Mouse (Mus musculus): Measurements from ENCODE around the gene Rgl1. TPM values are rescaled to one million over a fixed set of nuclear protein-coding genes. Genes with fewer than 3 reads are reported as not detected.

Gene Rgl1
- polyA plus RNA-seq, 1 experiment: 11.9 TPM

GRCm38 (mm10) chr1:152623375-152624270, 142.5 kb downstream of the Rgl1 start:
- Histone ChIP-seq H3K27ac (ENCODE audit: insufficient read depth, low read depth, low read length) (0 out of 2 replicates have a peak overlapping the region, but pooled peaks have one; percentile 1), H3K4me1 (ENCODE audit: control insufficient read depth, insufficient read depth, low read length) (peaks cover 34% of the 10 kb centered on the region), H3K4me3 (ENCODE audit: insufficient read depth, low read length) (peak overlapping the region; percentile 87)
- TF ChIP-seq CTCF (IDR thresholded peaks at IDR 0.05; ENCODE audit: low read depth, low read length) (no peak), POLR2A (IDR thresholded peaks at IDR 0.05; ENCODE audit: borderline replicate concordance, low read depth, low read length) (no peak)

GRCm38 (mm10) chr1:152622765-152623211, 143.4 kb downstream of the Rgl1 start:
- H3K4me3 ChIP-seq (ENCODE audit: insufficient read depth, low read length): peak overlapping the region; percentile 87
- TF ChIP-seq POLR2A (IDR thresholded peaks at IDR 0.05; ENCODE audit: borderline replicate concordance, low read depth, low read length): no peak
- H3K4me1 ChIP-seq (ENCODE audit: control insufficient read depth, insufficient read depth, low read length): peaks cover 37% of the 10 kb centered on the region
- no peak overlapping the region for H3K27ac ChIP-seq (ENCODE audit: insufficient read depth, low read depth, low read length)

- H3K4me1 ChIP-seq (ENCODE audit: control insufficient read depth, insufficient read depth, low read length): peaks cover 48% of the 10 kb centered on the region
- H3K4me3 ChIP-seq (ENCODE audit: insufficient read depth, low read length): no peak overlapping the region
- TF ChIP-seq CTCF (IDR thresholded peaks at IDR 0.05; ENCODE audit: low read depth, low read length) (no peak), POLR2A (IDR thresholded peaks at IDR 0.05; ENCODE audit: borderline replicate concordance, low read depth, low read length) (no peak)
- no peak overlapping the region for H3K27ac ChIP-seq (ENCODE audit: insufficient read depth, low read depth, low read length)
Observed at GRCm38 (mm10) chr1:152621624-152622023, 144.5 kb downstream of the Rgl1 start.

- H3K27ac ChIP-seq (ENCODE audit: insufficient read depth, low read depth, low read length): no peak overlapping the region
- peaks cover 59% of the 10 kb centered on the region for H3K4me1 ChIP-seq (ENCODE audit: control insufficient read depth, insufficient read depth, low read length)
- TF ChIP-seq CTCF (IDR thresholded peaks at IDR 0.05; ENCODE audit: low read depth, low read length) (no peak), POLR2A (IDR thresholded peaks at IDR 0.05; ENCODE audit: borderline replicate concordance, low read depth, low read length) (no peak)
Observed at GRCm38 (mm10) chr1:152619396-152619795, 146.8 kb downstream of the Rgl1 start.

DNA sequence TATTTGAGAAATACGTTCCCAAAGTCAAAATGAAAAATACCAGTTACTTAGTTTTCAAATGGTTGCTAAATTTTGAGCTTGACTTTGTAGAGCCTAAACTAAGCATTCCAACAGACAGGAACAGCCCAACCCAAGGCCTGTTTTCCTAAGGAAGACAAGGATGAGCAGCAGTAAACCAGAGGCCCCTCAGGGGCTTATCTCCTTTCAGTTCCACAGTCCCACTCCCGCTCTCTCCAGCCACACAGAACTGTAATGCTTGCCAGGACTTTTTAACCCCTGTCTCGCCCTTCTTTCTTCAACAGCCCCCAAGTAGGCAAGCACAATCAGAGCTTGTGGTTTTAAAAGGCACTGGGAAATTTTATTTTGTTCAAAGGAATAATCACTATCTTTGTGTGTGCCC, 147.3 kb downstream of the Rgl1 start:
- H3K4me3 ChIP-seq (ENCODE audit: insufficient read depth, low read length): no peak overlapping the region
- no peak overlapping the region for H3K27ac ChIP-seq (ENCODE audit: insufficient read depth, low read depth, low read length)
- H3K4me1 ChIP-seq (ENCODE audit: control insufficient read depth, insufficient read depth, low read length): peaks cover 64% of the 10 kb centered on the region
- TF ChIP-seq CTCF (IDR thresholded peaks at IDR 0.05; ENCODE audit: low read depth, low read length) (no peak), POLR2A (IDR thresholded peaks at IDR 0.05; ENCODE audit: borderline replicate concordance, low read depth, low read length) (no peak)

More at GRCm38 (mm10) chr1:152619396-152619795, 146.8 kb downstream of the Rgl1 start:
- H3K4me3 ChIP-seq (ENCODE audit: insufficient read depth, low read length): no peak overlapping the region

DNA sequence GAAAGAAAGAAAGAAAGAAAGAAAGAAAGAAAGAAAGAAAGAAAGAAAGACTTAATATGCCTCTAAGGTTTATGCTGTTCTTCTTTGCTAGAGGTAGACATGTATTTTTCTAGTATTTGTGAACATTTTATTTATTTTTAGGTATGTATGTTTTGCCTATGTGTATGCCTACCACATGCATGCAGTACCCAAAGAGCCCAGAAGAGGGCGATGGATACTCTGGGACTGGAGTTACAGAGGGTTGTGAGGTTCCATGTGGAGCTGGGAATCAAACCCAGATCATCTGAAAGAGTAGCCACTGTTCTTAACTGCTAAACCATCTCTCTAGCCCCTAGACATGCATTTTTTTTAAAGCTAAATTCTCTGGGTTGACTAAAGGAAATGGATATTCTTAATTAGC, 147.8 kb downstream of the Rgl1 start:
- Histone ChIP-seq H3K27ac (ENCODE audit: insufficient read depth, low read depth, low read length) (no peak overlapping the region), H3K4me3 (ENCODE audit: insufficient read depth, low read length) (no peak overlapping the region), H3K4me1 (ENCODE audit: control insufficient read depth, insufficient read depth, low read length) (peaks cover 66% of the 10 kb centered on the region)
- TF ChIP-seq CTCF (IDR thresholded peaks at IDR 0.05; ENCODE audit: low read depth, low read length) (no peak), POLR2A (IDR thresholded peaks at IDR 0.05; ENCODE audit: borderline replicate concordance, low read depth, low read length) (no peak)

DNA sequence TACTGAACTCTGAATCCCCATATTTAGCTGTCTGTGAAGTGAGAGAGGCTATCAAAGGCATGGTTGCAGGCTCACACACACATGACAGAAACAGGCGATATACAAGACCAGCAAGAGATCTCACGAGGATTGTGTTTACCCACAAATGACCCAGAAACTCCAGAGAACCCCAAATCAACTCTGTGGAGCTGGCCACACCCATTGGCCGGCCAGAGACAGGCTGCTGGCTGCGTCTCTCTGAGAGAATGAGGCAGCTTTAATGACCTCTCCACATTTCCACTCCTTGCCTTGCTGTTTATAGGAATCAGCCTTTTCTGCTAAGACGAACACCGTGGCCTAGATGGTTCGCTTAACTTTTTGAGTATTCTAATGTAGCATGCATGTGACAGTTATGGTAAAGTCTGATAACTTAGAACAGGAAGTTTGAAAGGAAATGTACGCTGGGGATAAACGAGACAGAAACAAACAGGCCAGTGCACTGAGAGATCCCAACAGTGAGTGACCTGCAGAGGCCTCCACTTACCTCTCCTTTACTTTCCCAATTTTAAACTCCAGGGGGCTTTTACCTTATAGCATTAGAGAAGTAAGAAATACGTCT, 148.3 kb downstream of the Rgl1 start:
- no peak for TF ChIP-seq CTCF (IDR thresholded peaks at IDR 0.05; ENCODE audit: low read depth, low read length)
- TF ChIP-seq POLR2A (IDR thresholded peaks at IDR 0.05; ENCODE audit: borderline replicate concordance, low read depth, low read length): no peak
- H3K27ac ChIP-seq (ENCODE audit: insufficient read depth, low read depth, low read length): peak overlapping the region; percentile 70
- H3K4me1 ChIP-seq (ENCODE audit: control insufficient read depth, insufficient read depth, low read length): peaks cover 66% of the 10 kb centered on the region
- H3K4me3 ChIP-seq (ENCODE audit: insufficient read depth, low read length): no peak overlapping the region

DNA sequence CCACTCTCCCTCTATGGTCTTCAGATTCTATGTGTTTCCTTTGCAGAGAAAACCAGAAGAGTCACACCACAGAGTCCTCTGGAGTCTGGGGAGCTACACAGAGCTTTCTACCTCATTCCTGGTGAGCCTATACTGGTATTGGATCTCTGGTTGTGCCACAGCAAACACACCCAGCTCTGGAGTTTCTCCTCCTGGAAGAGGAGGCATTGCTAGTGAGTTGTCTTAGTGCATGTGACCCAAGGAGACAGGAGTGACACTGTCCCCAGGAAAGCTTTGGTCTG, 149.4 kb downstream of the Rgl1 start:
- no peak overlapping the region for H3K4me3 ChIP-seq (ENCODE audit: insufficient read depth, low read length)
- peaks cover 65% of the 10 kb centered on the region for H3K4me1 ChIP-seq (ENCODE audit: control insufficient read depth, insufficient read depth, low read length)
- TF ChIP-seq CTCF (IDR thresholded peaks at IDR 0.05; ENCODE audit: low read depth, low read length) (no peak), POLR2A (IDR thresholded peaks at IDR 0.05; ENCODE audit: borderline replicate concordance, low read depth, low read length) (no peak)
- peak overlapping the region; percentile 70 for H3K27ac ChIP-seq (ENCODE audit: insufficient read depth, low read depth, low read length)

GRCm38 (mm10) chr1:152615987-152616776, 150.0 kb downstream of the Rgl1 start:
- H3K4me1 ChIP-seq (ENCODE audit: control insufficient read depth, insufficient read depth, low read length): peaks cover 65% of the 10 kb centered on the region

More at GRCm38 (mm10) chr1:152615987-152616776, 150.0 kb downstream of the Rgl1 start:
- H3K27ac ChIP-seq (ENCODE audit: insufficient read depth, low read depth, low read length): peak overlapping the region; percentile 70
- peak overlapping the region; percentile 22 for H3K4me3 ChIP-seq (ENCODE audit: insufficient read depth, low read length)
- TF ChIP-seq POLR2A (IDR thresholded peaks at IDR 0.05; ENCODE audit: borderline replicate concordance, low read depth, low read length) (no peak), CTCF (IDR thresholded peaks at IDR 0.05; ENCODE audit: low read depth, low read length) (no peak)

Data from bone marrow macrophage, adult 2 months (primary cell).